Mouse (Mus musculus) retina, postnatal 1 day (tissue): ENCODE measurements around the gene C1qtnf12.
A peak's percentile ranks its signal among the peaks of the same experiment; 100 is the strongest.

Experiments
- DNase-seq: peaks from one replicate; pipeline ENCODE4 v3.0.0-alpha.2; 2012

The C1qtnf12 gene

GRCm38 (mm10) chr4:155962167-155962971 lies at the start of gene C1qtnf12:
Gene C1qtnf12 (plus strand): TSS chr4:155962318.
- DNase-seq: peak; percentile 73

DNA sequence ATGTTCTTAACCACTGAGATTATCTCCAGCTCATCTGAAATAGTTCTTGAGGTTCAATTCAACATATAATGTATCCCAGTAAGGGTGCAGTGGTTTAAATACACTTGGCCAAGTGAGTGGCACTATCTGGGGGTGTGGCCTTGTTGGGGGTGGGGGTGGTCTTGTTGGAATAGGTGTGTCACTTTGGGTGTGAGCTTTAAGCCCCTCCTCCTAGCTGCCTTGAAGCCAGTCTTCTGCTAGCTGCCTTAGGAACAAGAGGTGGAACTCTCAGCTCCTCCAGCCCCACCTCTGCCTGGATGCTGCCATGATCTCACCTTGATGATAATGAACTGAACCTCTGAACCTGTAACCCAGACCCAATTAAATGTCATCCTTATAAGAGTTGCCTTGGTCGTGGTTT lies 30.1 kb upstream of the C1qtnf12 start:
- DNase-seq: no peak

DNA sequence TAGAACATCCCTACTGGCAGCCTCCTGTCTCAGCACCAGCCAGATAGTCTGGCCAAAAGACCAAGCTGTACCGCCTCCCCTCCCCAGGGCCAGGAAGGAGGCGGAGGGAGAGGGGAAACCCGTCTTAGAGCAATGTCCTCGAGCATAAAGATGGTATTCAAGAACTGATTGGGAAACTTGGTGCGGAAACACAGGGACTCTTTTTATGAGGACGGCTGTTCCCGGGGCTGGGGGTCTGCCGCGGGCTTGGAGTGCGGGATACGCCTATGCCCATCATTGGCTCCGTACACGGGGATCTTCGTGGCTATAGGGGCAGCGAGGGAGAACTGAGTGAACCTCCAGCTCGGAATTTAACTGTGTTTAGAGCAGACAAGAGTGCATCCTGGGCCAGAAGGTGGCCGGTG lies 19.1 kb upstream of the C1qtnf12 start:
- DNase-seq: no peak

GRCm38 (mm10) chr4:155943534-155944249 lies 18.4 kb upstream of the C1qtnf12 start, which contains the start of gene Ube2j2:
Gene Ube2j2 (plus strand): TSS chr4:155943831.
- peak; percentile 98 for DNase-seq

- DNase-seq: peak; percentile 19
These were observed 17.8 kb upstream of the C1qtnf12 start for GRCm38 (mm10) chr4:155944271-155944670.

GRCm38 (mm10) chr4:155947094-155947493 lies 15.0 kb upstream of the C1qtnf12 start:
- DNase-seq: no peak

DNA sequence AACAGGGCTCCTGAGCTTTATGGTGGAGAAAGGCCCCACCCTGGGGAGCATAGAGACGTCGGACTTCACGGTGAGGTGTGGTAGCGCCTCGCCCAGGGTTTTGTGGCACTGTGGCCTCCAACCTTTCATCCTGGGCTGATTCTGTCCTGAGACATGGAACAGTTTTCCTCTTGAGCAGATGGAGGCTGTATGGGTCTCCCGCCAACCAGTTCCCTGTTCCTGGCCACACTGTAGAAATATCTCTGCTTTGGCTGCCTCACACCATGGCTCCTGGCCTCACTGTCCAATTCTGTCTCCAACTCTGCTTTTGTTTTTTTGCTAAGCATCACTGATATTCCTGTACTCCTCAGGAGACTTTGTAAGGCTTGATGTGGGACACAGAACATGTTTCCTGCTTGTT lies 6.6 kb upstream of the C1qtnf12 start:
- DNase-seq: no peak

GRCm38 (mm10) chr4:155959275-155959674 lies 2.8 kb upstream of the C1qtnf12 start:
- DNase-seq: peak; percentile 87

GRCm38 (mm10) chr4:155963106-155963505 lies 988 bp downstream of the C1qtnf12 start:
- DNase-seq: no peak

- DNase-seq: no peak
These were observed 2.3 kb downstream of the C1qtnf12 start for GRCm38 (mm10) chr4:155964396-155964795.

DNA sequence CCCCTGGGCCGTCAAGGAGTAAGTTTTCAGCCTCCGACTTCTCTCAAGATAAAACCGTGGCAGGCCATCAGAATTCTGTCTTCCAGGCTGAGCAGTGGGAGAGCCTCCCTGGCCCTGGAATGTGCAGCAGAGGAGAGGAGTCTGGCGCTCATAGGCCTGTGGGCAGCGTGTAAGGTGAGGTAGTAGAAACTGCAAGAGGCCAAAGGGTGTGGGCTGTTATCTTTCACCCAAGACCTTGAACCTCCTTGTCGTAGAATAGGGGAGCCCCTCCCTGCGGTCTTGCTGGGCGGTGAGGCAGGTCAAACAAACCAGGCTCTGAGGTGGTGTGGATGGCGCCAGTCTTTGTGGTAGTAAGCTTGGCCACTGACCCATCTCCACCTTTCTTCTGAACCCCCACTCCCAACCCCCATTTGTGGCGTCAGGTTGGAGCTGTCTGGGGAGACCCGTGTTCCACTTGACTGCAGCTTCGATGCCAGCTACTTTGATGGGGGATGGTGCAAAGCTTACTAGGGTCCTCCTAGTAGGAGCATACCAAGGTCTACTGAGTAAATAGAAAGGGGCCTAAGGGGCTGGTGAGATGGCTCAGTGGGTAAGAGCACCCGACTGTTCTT lies 7.0 kb downstream of the C1qtnf12 start:
- DNase-seq: no peak

DNA sequence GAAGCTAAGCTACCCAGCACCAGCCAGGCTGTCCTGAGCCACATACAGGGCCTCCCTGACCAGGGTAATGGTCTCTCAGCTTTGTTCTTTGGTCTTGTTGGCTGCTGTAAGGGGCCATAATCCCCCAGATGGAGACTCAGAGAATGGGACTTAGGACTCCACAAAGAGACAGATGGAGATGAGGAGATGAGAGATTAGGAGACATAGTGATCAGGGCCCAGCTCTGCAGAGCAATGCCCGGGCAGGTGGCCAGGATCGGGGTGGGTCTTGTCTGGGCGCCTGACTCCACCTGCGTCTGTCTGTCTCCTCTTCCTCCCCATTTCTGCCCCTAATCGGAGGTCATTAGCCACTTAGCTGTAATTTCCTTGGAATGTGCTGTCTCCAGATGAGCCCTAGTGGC lies 8.2 kb downstream of the C1qtnf12 start:
- DNase-seq: peak; percentile 59

- DNase-seq: peak; percentile 67
These were observed 10.5 kb downstream of the C1qtnf12 start for GRCm38 (mm10) chr4:155972651-155973050.

DNA sequence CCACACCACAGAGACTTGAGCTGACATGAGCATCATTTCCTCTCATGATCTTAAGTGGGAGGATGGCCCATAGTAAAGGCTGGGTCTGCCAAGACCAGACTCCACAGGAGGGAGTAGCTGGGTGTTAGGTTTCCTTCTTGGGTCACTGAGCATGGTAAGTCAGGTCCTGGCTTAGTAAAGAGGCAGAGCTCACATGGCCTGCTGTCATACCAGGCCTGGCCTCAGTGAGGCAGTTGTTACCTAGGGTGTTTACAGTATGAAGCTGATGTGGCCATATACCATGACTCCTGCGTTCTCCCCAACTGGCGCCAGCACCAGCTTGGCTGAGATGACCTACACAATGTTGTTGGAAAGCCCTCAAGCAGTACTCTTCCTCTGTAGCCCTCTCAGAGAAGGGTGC lies 11.1 kb downstream of the C1qtnf12 start:
- DNase-seq: peak; percentile 27

DNA sequence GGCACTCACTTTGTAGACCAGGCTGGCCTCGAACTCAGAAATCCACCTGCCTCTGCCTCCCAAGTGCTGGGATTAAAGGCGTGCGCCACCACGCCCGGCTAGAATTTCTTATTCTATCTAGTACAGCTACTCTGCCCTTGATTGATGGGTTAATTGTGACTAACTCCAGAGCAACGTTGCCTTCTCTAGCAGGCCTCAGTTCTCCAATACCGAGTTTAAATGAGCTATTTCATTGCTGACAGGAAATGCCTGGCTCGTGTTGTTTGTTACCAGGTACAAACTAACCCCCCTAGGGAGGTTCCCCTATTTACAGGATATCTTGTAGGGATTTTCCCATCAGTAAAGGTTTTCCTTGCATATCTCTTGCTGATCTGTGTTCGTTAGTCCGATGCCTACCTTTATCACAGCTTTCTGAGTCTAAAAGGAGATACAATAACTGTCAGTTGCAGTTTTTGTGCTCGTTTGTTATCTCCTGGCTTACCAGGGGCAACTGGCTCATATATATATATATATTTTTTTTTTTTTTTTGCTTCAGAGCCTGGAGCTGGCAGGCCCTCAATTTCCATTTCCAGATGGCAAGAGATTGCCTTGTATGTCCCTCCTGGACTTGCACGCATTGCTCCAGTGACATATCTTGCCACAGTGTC lies 19.4 kb downstream of the C1qtnf12 start:
- no peak for DNase-seq

- no peak for DNase-seq
These were observed 21.7 kb downstream of the C1qtnf12 start for GRCm38 (mm10) chr4:155983788-155984187.

- peak; percentile 19 for DNase-seq
These were observed 29.2 kb downstream of the C1qtnf12 start for GRCm38 (mm10) chr4:155991211-155991907.

GRCm38 (mm10) chr4:155991908-155992230 lies 29.8 kb downstream of the C1qtnf12 start:
- DNase-seq: no peak

- DNase-seq: peak; percentile 93
These were observed 30.3 kb downstream of the C1qtnf12 start, which contains the start of the genes B3galt6 and Sdf4 for GRCm38 (mm10) chr4:155992241-155992905. Gene B3galt6 (minus strand): TSS chr4:155992649. Gene Sdf4 (plus strand): TSS chr4:155992872.

DNA sequence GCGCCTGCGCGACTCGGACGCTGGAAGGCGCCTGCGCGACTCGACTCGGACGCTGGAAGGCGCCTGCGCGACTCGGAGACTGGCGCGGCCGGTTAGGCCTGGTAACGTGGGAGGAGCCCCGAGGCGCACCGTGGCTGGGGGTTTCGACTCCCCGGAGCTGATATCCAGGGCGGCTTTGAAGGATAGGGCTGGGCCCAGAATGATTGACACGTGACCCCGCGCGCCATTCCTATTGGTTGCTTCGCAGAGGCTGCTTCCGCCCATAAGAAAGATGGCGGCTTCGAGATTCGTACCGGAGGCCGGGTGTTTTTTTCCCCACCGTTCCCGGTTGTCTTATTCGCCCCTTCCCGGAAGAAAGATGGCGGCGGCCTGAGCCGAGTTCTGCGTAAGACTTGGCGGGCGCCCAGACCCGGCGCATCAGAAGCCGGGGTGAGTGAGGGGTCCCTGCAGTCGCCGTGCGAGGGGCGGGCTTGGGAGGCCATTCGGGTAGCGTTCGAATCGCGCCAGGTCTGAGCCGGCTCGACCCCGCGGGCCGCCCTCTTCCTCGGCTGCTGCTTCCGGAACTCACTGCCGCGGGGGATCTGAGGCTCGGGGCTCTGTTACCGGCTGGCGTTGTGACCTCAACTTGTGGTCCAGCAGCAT lies 30.9 kb downstream of the C1qtnf12 start:
- DNase-seq: peak; percentile 97

- DNase-seq: no peak
These were observed 31.5 kb downstream of the C1qtnf12 start for GRCm38 (mm10) chr4:155993606-155994005.
